Comparison of ENCODE assay signal across 15 mouse cellular contexts in the genomic region with DNA sequence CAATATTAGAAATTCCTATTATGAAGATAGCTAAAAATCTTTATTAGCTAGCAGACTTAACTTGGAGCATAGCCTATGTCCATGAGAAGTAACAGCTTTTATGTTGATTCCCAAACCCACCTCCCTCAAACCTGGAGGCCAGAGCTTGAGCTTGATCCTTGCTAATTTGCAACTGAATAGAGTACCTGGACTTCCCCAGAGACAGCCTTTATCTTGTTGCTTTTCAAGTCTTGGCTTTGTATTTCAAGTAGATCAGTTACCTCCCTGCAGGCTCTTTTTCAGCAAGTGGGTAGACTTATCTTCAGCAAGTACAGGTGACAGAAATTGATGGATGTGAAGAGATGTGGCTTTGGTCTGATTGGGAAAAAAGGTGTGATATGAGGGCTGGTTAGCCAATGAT.
"Had no signal": no experiment of that assay in that cellular context is flagged by ENCODE, and none has a peak within 500 bp of the region (broad histone marks: within the 10 kb centered on the region; RNA-seq: fewer than 3 reads in every experiment).

No protein-coding gene starts in this region.

- H3K27ac ChIP-seq: neural tube, embryonic 13.5 days; neural tube, embryonic 15.5 days; stomach, embryonic 15.5 days; stomach, postnatal 0 days had no signal

- H3K9ac ChIP-seq: neural tube, embryonic 13.5 days; neural tube, embryonic 15.5 days; stomach, embryonic 15.5 days had no signal

- H3K27me3 ChIP-seq: neural tube, embryonic 13.5 days; neural tube, embryonic 15.5 days; stomach, embryonic 15.5 days had no signal

- H3K4me1 ChIP-seq: neural tube, embryonic 13.5 days; neural tube, embryonic 15.5 days; stomach, embryonic 15.5 days had no signal

- H3K4me3 ChIP-seq: neural tube, embryonic 13.5 days; neural tube, embryonic 15.5 days; stomach, embryonic 15.5 days had no signal

- H3K9me3 ChIP-seq: neural tube, embryonic 13.5 days; neural tube, embryonic 15.5 days; stomach, embryonic 15.5 days had no signal

- H3K4me2 ChIP-seq: neural tube, embryonic 13.5 days; neural tube, embryonic 15.5 days; stomach, embryonic 15.5 days had no signal

- H3K36me3 ChIP-seq: neural tube, embryonic 13.5 days; neural tube, embryonic 15.5 days; stomach, embryonic 15.5 days had no signal

- DNase-seq: retina, postnatal 1 day; right cerebral cortex, adult 18-20 months; right cerebral cortex, postnatal 14 days; right cerebral cortex, postnatal 25 days; right cerebral cortex, postnatal 4 days; spleen, adult 18-20 months; thymus, adult 18-20 months; thymus, postnatal 14 days; thymus, postnatal 25 days; thymus, postnatal 36 days; thymus, postnatal 4 days had no signal
